Mouse (Mus musculus) liver, embryonic 18 days (tissue): ENCODE results near the gene Sgsh. TPM values are rescaled to one million over a fixed set of nuclear protein-coding genes. Genes with fewer than 3 reads are reported as not detected.

Experiments
- polyA plus RNA-seq: library from polyadenylated mRNA; depleted of rRNA; stranded (reverse); fragments of >200 nt; gene quantifications from 2 replicates; pipeline ENCODE4 v1.2.3, GENCODE M21; 2012; rRNA removed

Sgsh gene
- 1.5 and 1.6 TPM in 2 replicates for polyA plus RNA-seq

GRCm38 (mm10) chr11:119355443-119356385 lies at the start of gene Sgsh, which contains the start of gene Slc26a11:
Sgsh (minus strand) TSS chr11:119355536.
Slc26a11 (plus strand) TSS chr11:119355557.

GRCm38 (mm10) chr11:119392800-119393482 lies 37.6 kb upstream of the Sgsh start, which contains the start of gene Rnf213:
Rnf213 (plus strand) TSS chr11:119393100.

GRCm38 (mm10) chr11:119307658-119307867 lies 47.8 kb downstream of the Sgsh start, which contains the start of gene Card14:
Card14 (plus strand) TSS chr11:119307768.

GRCm38 (mm10) chr11:119299391-119300245 lies 55.7 kb downstream of the Sgsh start, which contains the start of gene Eif4a3:
Eif4a3 (minus strand) TSS chr11:119300089.

Other genes with a start within 250 kb of the Sgsh start
- 2.0 and 2.6 TPM in 2 replicates for gene Tbc1d16, start 127.0 kb downstream of the Sgsh start, polyA plus RNA-seq
- gene Ccdc40, start 127.0 kb downstream of the Sgsh start, polyA plus RNA-seq: 0.48 and 0.50 TPM in 2 replicates
- gene Gaa, start 87.6 kb downstream of the Sgsh start, polyA plus RNA-seq: 25.5 and 31.5 TPM in 2 replicates
- gene Eif4a3, start 55.4 kb downstream of the Sgsh start, polyA plus RNA-seq: 64.6 and 73.0 TPM in 2 replicates
- gene Card14, start 47.8 kb downstream of the Sgsh start, polyA plus RNA-seq: 0.15 and 0.22 TPM in 2 replicates
- 2.6 and 3.3 TPM in 2 replicates for gene Slc26a11, start within 50 bp of the Sgsh start, polyA plus RNA-seq
- 29.1 and 33.7 TPM in 2 replicates for gene Rnf213, start 37.6 kb upstream of the Sgsh start, polyA plus RNA-seq
- 4.2 and 4.5 TPM in 2 replicates for gene Endov, start 135.8 kb upstream of the Sgsh start, polyA plus RNA-seq
- 0.01 TPM in 1 of 2 replicates, not detected in the other for gene Nptx1, start 192.2 kb upstream of the Sgsh start, polyA plus RNA-seq
- 4.5 and 5.2 TPM in 2 replicates for gene Rptor, start 247.4 kb upstream of the Sgsh start, polyA plus RNA-seq